Mouse (Mus musculus): ENCODE measurements around the gene Lims1. TPM values are rescaled to one million over a fixed set of nuclear protein-coding genes. Genes with fewer than 3 reads are reported as not detected.

Lims1 gene
- polyA plus RNA-seq, 1 experiment from 2014 or later, result 124 TPM

DNA sequence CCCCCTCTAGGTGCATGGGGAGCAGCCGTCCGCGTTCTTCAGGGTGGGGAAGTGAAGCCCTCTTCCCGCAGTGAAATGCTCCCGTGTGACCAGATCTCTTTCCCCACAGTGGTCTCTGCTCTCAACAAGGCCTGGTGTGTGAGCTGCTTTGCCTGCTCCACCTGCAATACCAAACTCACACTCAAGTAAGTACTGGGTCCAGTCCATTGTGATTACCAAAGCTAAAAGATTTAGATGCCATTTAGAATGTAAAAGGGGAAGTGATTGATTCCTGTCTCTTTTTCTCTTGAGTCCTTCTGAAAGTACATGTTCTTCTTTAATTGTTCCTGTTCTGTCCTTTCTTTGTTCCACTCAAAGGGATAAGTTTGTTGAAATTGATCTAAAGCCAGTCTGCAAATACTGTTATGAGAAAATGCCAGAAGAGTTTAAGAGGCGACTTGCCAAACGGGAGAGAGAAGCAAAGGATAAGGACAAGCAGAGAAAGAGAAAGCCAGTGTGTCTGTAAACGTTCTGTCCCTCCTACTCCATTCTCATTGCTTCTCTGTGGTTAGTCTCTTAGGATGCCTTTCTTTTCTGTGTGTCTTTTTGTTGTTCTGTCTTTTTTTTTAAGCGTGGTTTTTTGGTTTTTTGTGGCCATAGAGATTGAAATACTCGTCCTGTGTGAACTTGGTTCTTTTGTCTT lies 95.2 kb downstream of the Lims1 start:
- no peak overlapping the region for H3K27ac ChIP-seq (ENCODE audit: low read length)
- no peak overlapping the region for H3K9ac ChIP-seq (ENCODE audit: low read depth, low read length)
- WGBS, result 85% methylated on average over 10 of the region's 10 CpGs
- no peaks in the 10 kb centered on the region for H3K27me3 ChIP-seq (replicated peaks; ENCODE audit: control insufficient read depth, insufficient read depth, low read length)
- H3K4me3 ChIP-seq (ENCODE audit: low read length), result no peak overlapping the region
- H3K4me2 ChIP-seq (ENCODE audit: low read depth, low read length), result no peak overlapping the region
- no peaks in the 10 kb centered on the region for H3K4me1 ChIP-seq (ENCODE audit: control insufficient read depth, insufficient read depth, low read length)
- no peaks in the 10 kb centered on the region for H3K9me3 ChIP-seq (ENCODE audit: control insufficient read depth, low read length)
- ATAC-seq, result no peak
- H3K36me3 ChIP-seq (ENCODE audit: control insufficient read depth, insufficient read depth, low read length), result peaks cover 10% of the 10 kb centered on the region; the same call in 1 of the 2 replicates

- no peaks in the 10 kb centered on the region for H3K27me3 ChIP-seq (replicated peaks; ENCODE audit: control insufficient read depth, insufficient read depth, low read length)
Measured at GRCm38 (mm10) chr10:58427930-58428329, 104.7 kb downstream of the Lims1 start.

GRCm38 (mm10) chr10:58445850-58446249 lies 122.6 kb downstream of the Lims1 start:
- Histone ChIP-seq H3K27ac (ENCODE audit: low read length) (peak overlapping the region; percentile 93), H3K36me3 (ENCODE audit: control insufficient read depth, insufficient read depth, low read length) (no peaks in the 10 kb centered on the region), H3K9me3 (ENCODE audit: control insufficient read depth, low read length) (no peaks in the 10 kb centered on the region), H3K4me2 (ENCODE audit: low read depth, low read length) (peak overlapping the region; percentile 66), H3K9ac (ENCODE audit: low read depth, low read length) (peak overlapping the region; percentile 97), H3K4me1 (ENCODE audit: control insufficient read depth, insufficient read depth, low read length) (0 out of 2 replicates have a peak, but pooled peaks cover 3% of the 10 kb centered on the region), H3K27me3 (replicated peaks; ENCODE audit: control insufficient read depth, insufficient read depth, low read length) (no peaks in the 10 kb centered on the region), H3K4me3 (ENCODE audit: low read length) (peak overlapping the region; percentile 96)
- WGBS, result 17% methylated on average over 9 of the region's 9 CpGs
- peak; percentile 5; the same call in 1 of the 2 replicates for ATAC-seq

More at GRCm38 (mm10) chr10:58427930-58428329, 104.7 kb downstream of the Lims1 start:
- Histone ChIP-seq H3K4me3 (ENCODE audit: low read length) (no peak overlapping the region), H3K4me2 (ENCODE audit: low read depth, low read length) (no peak overlapping the region), H3K9me3 (ENCODE audit: control insufficient read depth, low read length) (no peaks in the 10 kb centered on the region), H3K4me1 (ENCODE audit: control insufficient read depth, insufficient read depth, low read length) (no peaks in the 10 kb centered on the region), H3K27ac (ENCODE audit: low read length) (no peak overlapping the region), H3K9ac (ENCODE audit: low read depth, low read length) (no peak overlapping the region), H3K36me3 (ENCODE audit: control insufficient read depth, insufficient read depth, low read length) (0 out of 2 replicates have a peak, but pooled peaks cover 2% of the 10 kb centered on the region)
- no peak for ATAC-seq
- WGBS, result 91% methylated on average over 2 of the region's 2 CpGs

- Histone ChIP-seq H3K4me3 (ENCODE audit: low read length) (peak within 1 kb of the TSS; percentile 96), H3K27ac (ENCODE audit: low read length) (peak within 1 kb of the TSS; percentile 99), H3K4me1 (ENCODE audit: control insufficient read depth, insufficient read depth, low read length) (0 out of 2 replicates have a peak, but pooled peaks cover 3% of the 10 kb centered on the region), H3K9me3 (ENCODE audit: control insufficient read depth, low read length) (no peaks in the 10 kb centered on the region), H3K36me3 (ENCODE audit: control insufficient read depth, insufficient read depth, low read length) (no peaks in the 10 kb centered on the region), H3K4me2 (ENCODE audit: low read depth, low read length) (peak within 1 kb of the TSS; percentile 66), H3K27me3 (replicated peaks; ENCODE audit: control insufficient read depth, insufficient read depth, low read length) (no peaks in the 10 kb centered on the region), H3K9ac (ENCODE audit: low read depth, low read length) (peak within 1 kb of the TSS; percentile 97)
- ATAC-seq, result peak; percentile 98
- under 1% methylated on average over 83 of the region's 91 CpGs for WGBS
Measured at GRCm38 (mm10) chr10:58446384-58447279, 123.4 kb downstream of the Lims1 start, which contains the start of gene Ranbp2. TSS of gene Ranbp2 (plus strand) at chr10:58446920.

DNA sequence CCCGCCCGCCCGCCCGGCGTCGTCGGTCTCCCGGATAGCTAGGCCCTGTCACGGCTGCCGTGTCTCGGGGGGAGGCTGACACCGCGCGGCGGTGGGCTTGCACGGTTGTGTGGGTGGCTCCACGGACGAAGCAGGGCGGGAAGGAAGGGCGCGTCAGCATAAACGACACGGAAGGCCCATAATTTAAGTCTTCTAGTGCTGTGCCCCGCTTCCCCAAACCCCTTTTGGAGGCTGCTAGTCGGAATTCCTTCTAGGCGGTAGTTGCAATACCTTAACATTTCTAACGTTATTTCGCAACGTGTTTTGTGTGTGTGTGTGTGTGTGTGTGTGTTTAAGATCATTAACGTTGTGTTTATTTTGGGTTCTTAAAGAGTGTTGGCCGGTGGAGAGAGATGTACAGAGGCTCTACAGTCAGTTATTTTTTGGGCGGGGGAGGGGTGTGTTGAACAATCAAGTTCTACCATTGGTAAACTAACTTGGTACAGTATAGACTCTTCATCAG lies 124.1 kb downstream of the Lims1 start:
- H3K27ac ChIP-seq (ENCODE audit: low read length), result peak overlapping the region; percentile 99
- no peaks in the 10 kb centered on the region for H3K9me3 ChIP-seq (ENCODE audit: control insufficient read depth, low read length)
- H3K4me2 ChIP-seq (ENCODE audit: low read depth, low read length), result peak overlapping the region; percentile 51
- no peak for ATAC-seq
- H3K4me1 ChIP-seq (ENCODE audit: control insufficient read depth, insufficient read depth, low read length), result 0 out of 2 replicates have a peak, but pooled peaks cover 3% of the 10 kb centered on the region
- H3K9ac ChIP-seq (ENCODE audit: low read depth, low read length), result peak overlapping the region; percentile 97
- no peaks in the 10 kb centered on the region for H3K27me3 ChIP-seq (replicated peaks; ENCODE audit: control insufficient read depth, insufficient read depth, low read length)
- no peaks in the 10 kb centered on the region for H3K36me3 ChIP-seq (ENCODE audit: control insufficient read depth, insufficient read depth, low read length)
- WGBS, result under 1% methylated on average over 25 of the region's 32 CpGs
- peak overlapping the region; percentile 96 for H3K4me3 ChIP-seq (ENCODE audit: low read length)

DNA sequence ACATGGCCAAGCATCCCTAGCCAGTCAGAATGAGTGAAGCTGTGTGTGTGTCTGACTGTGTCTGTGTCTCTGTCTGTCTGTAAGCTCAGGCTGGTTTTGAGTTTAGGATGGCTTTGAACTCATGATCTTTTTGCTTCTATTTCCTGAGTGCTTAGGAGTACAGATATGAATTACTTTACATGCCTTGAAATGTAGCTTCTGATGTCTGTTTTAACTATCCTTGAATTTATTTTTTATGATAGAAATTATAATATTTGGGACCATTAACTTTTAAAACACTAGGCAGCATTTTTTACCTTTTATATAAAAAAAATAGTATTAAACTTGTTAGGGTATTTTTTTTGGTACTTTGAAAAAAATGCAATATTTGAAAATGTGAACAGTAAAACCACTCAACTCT lies 128.3 kb downstream of the Lims1 start:
- Histone ChIP-seq H3K9me3 (ENCODE audit: control insufficient read depth, low read length) (no peaks in the 10 kb centered on the region), H3K36me3 (ENCODE audit: control insufficient read depth, insufficient read depth, low read length) (0 out of 2 replicates have a peak, but pooled peaks cover 2% of the 10 kb centered on the region), H3K4me2 (ENCODE audit: low read depth, low read length) (no peak overlapping the region), H3K4me1 (ENCODE audit: control insufficient read depth, insufficient read depth, low read length) (no peaks in the 10 kb centered on the region), H3K4me3 (ENCODE audit: low read length) (no peak overlapping the region), H3K27ac (ENCODE audit: low read length) (no peak overlapping the region), H3K9ac (ENCODE audit: low read depth, low read length) (no peak overlapping the region), H3K27me3 (replicated peaks; ENCODE audit: control insufficient read depth, insufficient read depth, low read length) (no peaks in the 10 kb centered on the region)
- ATAC-seq, result no peak

- Histone ChIP-seq H3K4me2 (ENCODE audit: low read depth, low read length) (no peak overlapping the region), H3K27ac (ENCODE audit: low read length) (no peak overlapping the region), H3K4me3 (ENCODE audit: low read length) (no peak overlapping the region), H3K9ac (ENCODE audit: low read depth, low read length) (no peak overlapping the region), H3K4me1 (ENCODE audit: control insufficient read depth, insufficient read depth, low read length) (no peaks in the 10 kb centered on the region), H3K9me3 (ENCODE audit: control insufficient read depth, low read length) (no peaks in the 10 kb centered on the region), H3K36me3 (ENCODE audit: control insufficient read depth, insufficient read depth, low read length) (0 out of 2 replicates have a peak, but pooled peaks cover 2% of the 10 kb centered on the region), H3K27me3 (replicated peaks; ENCODE audit: control insufficient read depth, insufficient read depth, low read length) (no peaks in the 10 kb centered on the region)
- whole genome bisulfite sequencing, result 83% methylated on average over 1 of the region's 1 CpGs
- no peak for ATAC-seq
Measured at GRCm38 (mm10) chr10:58452185-58452584, 128.9 kb downstream of the Lims1 start.

DNA sequence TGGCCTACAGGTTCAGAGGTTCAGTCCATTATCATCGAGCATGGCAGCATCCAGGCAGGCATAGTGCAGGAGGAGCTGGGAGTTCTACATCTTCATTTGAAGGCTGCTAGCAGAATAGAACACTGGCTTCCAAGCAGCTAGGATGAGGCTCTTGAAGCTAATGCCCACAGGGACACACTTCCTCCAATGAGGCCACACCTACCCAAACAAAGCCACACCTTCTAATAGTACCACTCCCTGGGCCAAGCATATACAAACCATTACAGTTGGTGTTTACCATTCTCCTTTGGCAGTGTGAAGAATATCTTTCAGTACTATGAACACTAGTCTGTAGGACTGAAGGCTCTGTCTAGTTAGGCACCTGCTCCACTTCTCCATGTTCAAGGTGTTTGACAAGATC lies 136.6 kb downstream of the Lims1 start:
- no peak; the same call in 1 of the 2 replicates for ATAC-seq
- WGBS, result 85% methylated on average over 1 of the region's 1 CpGs
- no peaks in the 10 kb centered on the region for H3K9me3 ChIP-seq (ENCODE audit: control insufficient read depth, low read length)
- H3K36me3 ChIP-seq (ENCODE audit: control insufficient read depth, insufficient read depth, low read length), result peaks cover 3% of the 10 kb centered on the region; the same call in 1 of the 2 replicates
- no peaks in the 10 kb centered on the region for H3K4me1 ChIP-seq (ENCODE audit: control insufficient read depth, insufficient read depth, low read length)
- H3K4me3 ChIP-seq (ENCODE audit: low read length), result no peak overlapping the region
- no peak overlapping the region for H3K4me2 ChIP-seq (ENCODE audit: low read depth, low read length)
- H3K27me3 ChIP-seq (replicated peaks; ENCODE audit: control insufficient read depth, insufficient read depth, low read length), result no peaks in the 10 kb centered on the region
- H3K27ac ChIP-seq (ENCODE audit: low read length), result no peak overlapping the region
- no peak overlapping the region for H3K9ac ChIP-seq (ENCODE audit: low read depth, low read length)

Measured in intestine, embryonic 16.5 days (tissue).